Mouse (Mus musculus) embryonic facial prominence, embryonic 10.5 days (tissue): Measurements from ENCODE around the gene Mip. TPM values are rescaled to one million over a fixed set of nuclear protein-coding genes. Genes with fewer than 3 reads are reported as not detected.
"Not testable (repeated sequence)": the region's sequence is repeated elsewhere in the genome, so short reads cannot be mapped to it uniquely, and the experiment has no call there.

ENCODE experiments used
- DNase-seq: peaks from one replicate; pipeline ENCODE4 v3.0.0-alpha.2; 2017; ENCODE audit warnings: low spot score
- H3K27ac ChIP-seq: fragments of 300-500 bp; sonication (generic); replicated peaks from 2 replicates; pipeline ENCODE4 v1.5.1; 2016; ENCODE audit warnings: mild to moderate bottlenecking
- H3K27me3 ChIP-seq: fragments of 300-500 bp; sonication (generic); replicated peaks from 2 replicates; pipeline ENCODE4 v1.6.1; 2016; ENCODE audit warnings: low read depth, mild to moderate bottlenecking; ENCODE audit not compliant: poor library complexity, severe bottlenecking
- H3K36me3 ChIP-seq: fragments of 300-500 bp; sonication (generic); replicated peaks from 2 replicates; pipeline ENCODE4 v1.6.1; 2016; ENCODE audit warnings: mild to moderate bottlenecking, moderate library complexity
- H3K4me1 ChIP-seq: fragments of 300-500 bp; sonication (generic); 2 replicates; pipeline ENCODE4 v1.6.1; 2016
- H3K4me3 ChIP-seq: fragments of 300-500 bp; sonication (generic); 2 replicates; pipeline ENCODE4 v1.5.1; 2016; ENCODE audit warnings: mild to moderate bottlenecking, moderate library complexity
- H3K9me3 ChIP-seq: fragments of 300-500 bp; sonication (generic); 2 replicates; pipeline ENCODE4 v1.6.1; 2016; ENCODE audit warnings: mild to moderate bottlenecking
- WGBS: fragments of 180-500 bp; shearing (Covaris S2); methylation state at CpG from one replicate; pipeline ENCODE4 v1.1.7; 2016; 5-methylcytosine and 5-hydroxymethylcytosine counted together
- polyA plus RNA-seq: library from polyadenylated mRNA; unstranded; fragments of >200 nt; fragmentation: Nextera tagmentation; extraction: Ambion mirVana; gene quantifications from 2 replicates; pipeline ENCODE4 v1.2.1, GENCODE M21; 2016

The Mip gene
- not detected in 2 replicates for polyA plus RNA-seq

GRCm38 (mm10) chr10:128225538-128225937 lies at the start of gene Mip:
Mip (plus strand) TSS chr10:128225838.
- no peaks in the 10 kb centered on the region for H3K9me3 ChIP-seq
- no peak for DNase-seq
- peak within 1 kb of the TSS; percentile 59 for H3K27ac ChIP-seq
- H3K36me3 ChIP-seq, result no peaks in the 10 kb centered on the region
- 39% methylated on average over 4 of the region's 4 CpGs for WGBS
- H3K4me3 ChIP-seq, result peak within 1 kb of the TSS; percentile 29; the same call in 1 of the 2 replicates
- H3K27me3 ChIP-seq, result no peaks in the 10 kb centered on the region
- peaks cover 31% of the 10 kb centered on the region for H3K4me1 ChIP-seq

DNA sequence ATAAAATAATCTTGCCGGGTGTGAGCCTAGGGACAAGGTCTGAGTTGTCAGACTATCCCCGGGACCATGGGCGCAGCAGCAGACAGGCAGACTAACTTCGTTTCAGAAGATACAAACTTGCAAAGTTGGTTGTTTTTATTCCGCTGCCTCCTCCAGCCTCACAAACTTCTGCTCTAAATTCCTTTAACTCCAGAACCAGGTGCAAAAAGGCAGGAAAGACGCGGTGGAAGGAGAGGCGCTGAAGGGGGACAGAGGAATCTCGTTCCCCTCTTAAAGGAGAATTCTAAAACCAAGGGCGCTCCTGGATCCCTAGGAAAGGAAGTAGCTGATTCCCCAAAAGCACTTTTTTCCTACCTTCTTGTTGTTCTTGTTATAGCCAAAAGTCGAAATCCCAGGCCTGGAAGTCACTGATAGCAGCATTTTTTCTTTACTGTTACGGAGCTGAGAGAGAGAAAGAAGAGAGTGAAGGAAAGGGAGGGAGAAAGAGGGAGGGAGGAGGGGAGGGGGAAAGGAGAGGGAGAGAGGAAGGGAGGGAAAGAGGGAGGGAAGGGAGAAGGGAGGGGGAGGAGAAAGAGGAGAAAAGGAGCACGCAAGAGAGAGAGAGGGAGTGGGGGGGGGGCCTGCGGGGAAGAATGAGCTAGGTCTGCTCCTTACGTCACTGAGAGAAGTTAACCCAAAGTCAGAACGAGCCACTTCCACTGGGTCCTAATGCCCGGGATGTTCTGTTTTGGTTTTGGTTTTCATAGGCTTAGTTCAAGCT lies 49.5 kb upstream of the Mip start:
- peak; percentile 91 for DNase-seq
- peak overlapping the region; percentile 74 for H3K4me3 ChIP-seq
- H3K9me3 ChIP-seq, result no peaks in the 10 kb centered on the region
- WGBS, result under 1% methylated on average over 17 of the region's 17 CpGs
- no peaks in the 10 kb centered on the region for H3K27me3 ChIP-seq
- H3K4me1 ChIP-seq, result peaks cover 42% of the 10 kb centered on the region
- no peaks in the 10 kb centered on the region for H3K36me3 ChIP-seq
- peak overlapping the region; percentile 89 for H3K27ac ChIP-seq

DNA sequence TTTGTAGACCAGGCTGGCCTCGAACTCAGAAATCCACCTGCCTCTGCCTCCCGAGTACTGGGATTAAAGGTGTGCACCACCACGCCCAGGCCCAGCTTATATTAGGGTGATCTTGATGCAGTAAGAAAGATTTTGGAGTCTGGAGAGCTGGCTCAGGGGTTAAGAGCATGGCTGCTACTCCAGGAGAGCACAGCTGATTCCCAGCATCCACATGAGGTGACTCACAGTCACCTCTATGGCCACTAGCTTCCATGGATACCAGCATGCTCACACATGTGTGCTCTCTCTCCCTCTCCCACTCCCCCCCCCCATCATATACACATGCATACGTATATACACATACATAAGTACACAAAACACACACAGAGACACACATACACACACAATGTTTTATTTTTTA lies 48.3 kb upstream of the Mip start:
- peaks cover 42% of the 10 kb centered on the region for H3K4me1 ChIP-seq
- DNase-seq, result no peak
- H3K36me3 ChIP-seq, result no peaks in the 10 kb centered on the region
- H3K27ac ChIP-seq, result no peak overlapping the region
- no peaks in the 10 kb centered on the region for H3K9me3 ChIP-seq
- no peak overlapping the region for H3K4me3 ChIP-seq
- H3K27me3 ChIP-seq, result no peaks in the 10 kb centered on the region
- 84% methylated on average over 4 of the region's 4 CpGs for WGBS

DNA sequence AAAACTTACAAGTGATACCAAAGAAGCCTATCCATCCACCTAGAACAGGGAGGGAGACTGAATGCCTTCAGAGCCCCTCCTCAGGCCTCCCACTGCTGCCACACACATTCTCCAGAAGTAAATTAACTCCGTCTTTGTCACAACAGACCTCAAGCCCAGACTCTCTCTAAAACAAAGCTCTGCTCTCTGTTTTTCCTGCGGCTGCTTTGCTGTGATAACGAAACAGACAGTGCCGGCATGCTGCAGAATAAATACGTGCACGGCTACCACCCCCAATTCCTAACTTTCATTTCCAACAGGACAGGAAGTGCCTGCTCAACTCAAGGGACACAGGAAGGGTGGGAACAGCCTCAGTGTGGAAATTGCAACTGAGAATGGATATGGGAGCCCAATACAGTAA lies 45.6 kb upstream of the Mip start, which contains the start of gene Rbms2:
Rbms2 (minus strand) TSS at position 309 of the 400 bp plus-strand sequence.
- 2% methylated on average over 6 of the region's 6 CpGs for WGBS
- peak; percentile 15 for DNase-seq
- Histone ChIP-seq H3K27ac (peak within 1 kb of the TSS; percentile 79), H3K9me3 (no peaks in the 10 kb centered on the region), H3K4me3 (peak within 1 kb of the TSS; percentile 41), H3K36me3 (no peaks in the 10 kb centered on the region), H3K27me3 (no peaks in the 10 kb centered on the region), H3K4me1 (peaks cover 25% of the 10 kb centered on the region)

DNA sequence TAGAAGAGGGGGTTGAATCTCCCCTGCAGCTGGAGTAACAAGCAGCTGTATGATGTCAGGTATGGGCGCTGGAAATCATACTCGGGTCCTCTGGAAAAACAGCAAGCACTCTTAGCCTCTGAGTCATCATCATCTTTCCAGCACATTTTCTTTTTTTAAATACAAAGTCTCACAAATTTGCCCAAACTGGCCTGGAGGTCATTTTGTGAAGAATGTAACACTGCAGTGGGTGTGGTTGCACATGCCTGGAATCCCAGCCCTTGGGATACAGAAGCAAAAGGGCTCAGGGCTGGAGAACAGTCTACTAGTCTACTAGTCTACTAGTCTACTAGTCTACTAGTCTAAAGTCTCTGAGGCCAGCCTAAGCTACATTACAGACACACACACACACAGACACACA lies 41.3 kb upstream of the Mip start:
- Histone ChIP-seq H3K4me1 (peaks cover 12% of the 10 kb centered on the region), H3K4me3 (no peak overlapping the region), H3K27me3 (no peaks in the 10 kb centered on the region), H3K36me3 (no peaks in the 10 kb centered on the region), H3K27ac (no peak overlapping the region), H3K9me3 (no peaks in the 10 kb centered on the region)
- WGBS, result 90% methylated on average over 2 of the region's 2 CpGs
- DNase-seq, result no peak

GRCm38 (mm10) chr10:128185277-128185940 lies 40.2 kb upstream of the Mip start:
- WGBS, result 81% methylated on average over 6 of the region's 6 CpGs

GRCm38 (mm10) chr10:128185959-128186358 lies 39.7 kb upstream of the Mip start:
- H3K27me3 ChIP-seq, result no peaks in the 10 kb centered on the region
- H3K36me3 ChIP-seq, result no peaks in the 10 kb centered on the region
- WGBS, result 53% methylated on average over 2 of the region's 2 CpGs
- H3K27ac ChIP-seq, result no peak overlapping the region
- no peaks in the 10 kb centered on the region for H3K9me3 ChIP-seq
- H3K4me3 ChIP-seq, result no peak overlapping the region
- H3K4me1 ChIP-seq, result no peaks in the 10 kb centered on the region
- peak; percentile 90 for DNase-seq

More at GRCm38 (mm10) chr10:128185277-128185940, 40.2 kb upstream of the Mip start:
- no peak for DNase-seq
- Histone ChIP-seq H3K4me1 (peaks cover under 1% of the 10 kb centered on the region; the same call in 1 of the 2 replicates), H3K9me3 (no peaks in the 10 kb centered on the region), H3K27ac (no peak overlapping the region), H3K27me3 (no peaks in the 10 kb centered on the region), H3K4me3 (no peak overlapping the region), H3K36me3 (no peaks in the 10 kb centered on the region)

DNA sequence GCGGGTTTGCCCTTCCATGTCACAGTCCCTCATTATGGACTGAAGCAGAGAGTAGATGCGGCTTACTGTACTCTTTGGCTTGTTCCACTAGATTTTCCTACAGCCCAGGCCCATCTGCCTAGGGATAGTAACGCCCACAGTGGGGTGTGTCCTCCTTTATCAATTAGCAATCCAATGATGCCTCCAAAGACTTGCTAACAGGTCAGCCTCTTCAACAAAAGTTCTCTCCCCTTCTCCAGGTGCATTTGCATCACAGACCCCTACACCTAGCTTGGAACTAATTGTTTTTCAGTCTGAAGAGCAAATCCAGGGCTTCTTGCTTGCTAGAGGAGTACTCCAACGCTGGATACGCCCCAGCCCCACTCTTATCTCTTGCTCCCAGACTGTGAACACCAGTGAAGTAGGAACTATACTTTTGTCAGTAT lies 38.4 kb upstream of the Mip start:
- no peaks in the 10 kb centered on the region for H3K9me3 ChIP-seq
- H3K4me1 ChIP-seq, result no peaks in the 10 kb centered on the region
- no peaks in the 10 kb centered on the region for H3K27me3 ChIP-seq
- no peak overlapping the region for H3K4me3 ChIP-seq
- no peaks in the 10 kb centered on the region for H3K36me3 ChIP-seq
- H3K27ac ChIP-seq, result no peak overlapping the region
- DNase-seq, result no peak
- WGBS, result 65% methylated on average over 5 of the region's 5 CpGs

DNA sequence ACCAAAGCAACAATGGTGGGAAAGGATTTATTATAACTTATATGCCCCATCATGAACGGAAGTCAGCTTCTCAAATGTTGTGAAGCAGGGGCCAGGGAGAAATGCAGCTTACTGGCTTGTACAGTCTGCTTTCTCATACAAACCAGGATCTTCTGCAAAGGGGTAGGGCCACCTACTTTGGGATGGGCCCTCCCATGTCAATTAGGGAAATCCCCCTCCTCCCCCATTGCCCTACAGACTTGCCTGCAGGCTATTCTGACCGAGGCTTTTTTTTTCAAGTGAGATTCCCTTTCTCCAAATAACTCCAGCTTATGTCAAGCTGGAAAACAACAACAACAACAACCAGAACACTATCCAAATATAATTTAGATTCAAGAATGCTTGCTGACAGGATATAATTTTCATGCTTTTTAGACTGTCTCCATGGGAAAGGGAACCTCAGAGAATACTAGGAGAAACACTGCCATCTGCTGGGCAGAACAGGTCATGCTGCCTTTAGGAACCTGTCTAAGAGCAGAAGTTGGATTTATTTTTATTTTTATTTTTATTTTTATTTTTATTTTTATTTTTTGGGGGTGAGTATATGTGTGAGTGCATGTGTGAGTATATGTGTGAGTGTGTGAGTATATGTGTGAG lies 37.3 kb upstream of the Mip start:
- Histone ChIP-seq H3K4me1 (no peaks in the 10 kb centered on the region), H3K27me3 (peaks cover 6% of the 10 kb centered on the region), H3K9me3 (no peaks in the 10 kb centered on the region), H3K4me3 (no peak overlapping the region), H3K36me3 (no peaks in the 10 kb centered on the region), H3K27ac (no peak overlapping the region)
- peak; percentile 72 for DNase-seq
- 51% methylated on average over 2 of the region's 2 CpGs for WGBS

DNA sequence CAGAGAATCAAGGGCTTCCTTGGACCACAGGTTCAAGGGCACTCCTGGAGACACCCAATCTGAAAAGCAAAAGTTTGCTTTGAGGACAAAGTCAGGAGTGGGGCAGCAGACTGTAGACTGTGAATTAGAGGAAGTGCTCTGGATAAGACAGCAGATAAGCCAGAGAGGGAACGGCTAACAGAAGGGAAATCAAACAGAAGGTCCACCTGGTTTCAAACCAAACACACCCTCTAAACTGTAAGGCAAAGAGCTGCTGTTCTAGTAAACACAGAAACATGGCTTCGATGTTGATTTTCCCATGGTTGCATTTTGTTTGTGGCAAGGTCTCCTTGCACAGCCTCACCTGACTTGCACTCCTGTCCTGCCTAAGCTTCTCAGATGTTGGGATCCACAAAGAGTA lies 34.2 kb upstream of the Mip start:
- no peak overlapping the region for H3K4me3 ChIP-seq
- 78% methylated on average over 2 of the region's 2 CpGs for WGBS
- no peaks in the 10 kb centered on the region for H3K36me3 ChIP-seq
- no peak for DNase-seq
- no peaks in the 10 kb centered on the region for H3K9me3 ChIP-seq
- no peak overlapping the region for H3K27ac ChIP-seq
- peaks cover 29% of the 10 kb centered on the region for H3K27me3 ChIP-seq
- H3K4me1 ChIP-seq, result peaks cover 16% of the 10 kb centered on the region

DNA sequence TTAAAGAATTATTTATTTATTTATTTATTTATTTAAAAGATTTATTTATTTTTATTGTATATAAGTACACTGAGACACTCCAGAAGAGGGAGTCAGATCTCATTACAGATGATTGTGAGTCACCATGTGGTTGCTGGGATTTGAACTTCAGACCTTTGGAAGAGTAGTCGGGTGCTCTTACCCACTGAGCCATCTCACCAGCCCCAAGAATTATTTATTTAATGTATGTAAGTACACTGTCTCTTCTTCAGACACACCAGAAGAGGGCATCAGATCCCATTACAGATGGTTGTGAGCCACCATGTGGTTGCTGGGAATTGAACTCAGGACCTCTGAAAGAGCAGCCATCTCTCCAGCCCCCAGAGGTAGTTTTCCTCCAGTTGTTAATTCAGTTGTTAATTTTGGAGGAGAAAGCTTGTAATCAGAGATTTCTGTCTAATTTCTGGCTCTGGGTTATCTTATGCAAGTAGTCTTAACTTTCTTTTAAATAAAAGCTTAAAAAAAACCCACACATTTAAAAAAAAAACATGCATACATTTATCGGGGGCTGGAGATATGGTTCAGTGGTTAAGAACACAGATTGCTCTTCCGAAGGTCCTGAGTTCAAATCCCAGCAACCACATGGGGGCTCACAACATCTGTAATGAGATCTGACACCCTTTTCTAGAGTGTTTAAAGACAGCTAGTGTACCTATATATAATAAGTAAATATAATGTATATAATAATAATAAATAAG lies 33.4 kb upstream of the Mip start:
- Histone ChIP-seq H3K27me3 (peaks cover 36% of the 10 kb centered on the region), H3K4me1 (peaks cover 16% of the 10 kb centered on the region)
- H3K27ac ChIP-seq, H3K9me3 ChIP-seq, H3K36me3 ChIP-seq, DNase-seq, H3K4me3 ChIP-seq: not testable (repeated sequence)
- 94% methylated on average over 3 of the region's 3 CpGs for WGBS

DNA sequence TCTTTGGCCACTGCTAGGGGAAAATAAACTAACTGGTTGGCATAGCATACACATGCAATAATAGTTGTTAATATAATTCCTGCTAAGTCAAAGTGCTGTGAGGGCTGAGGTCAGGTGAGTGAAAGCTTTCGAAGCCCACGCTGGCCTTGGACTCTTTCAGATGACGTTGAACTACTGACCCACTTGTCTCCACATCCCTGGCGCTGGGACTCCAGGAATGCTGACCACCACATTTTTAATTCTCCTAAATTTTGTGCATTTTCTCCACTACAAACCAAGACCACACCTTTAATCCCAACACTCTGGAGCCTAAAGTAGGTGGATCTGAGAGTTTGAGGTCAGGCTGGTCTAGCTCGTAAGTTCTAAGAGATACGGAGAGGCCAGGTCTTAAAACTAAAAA lies 32.5 kb upstream of the Mip start:
- H3K4me3 ChIP-seq, result no peak overlapping the region; the same call in 1 of the 2 replicates
- H3K27me3 ChIP-seq, result peaks cover 37% of the 10 kb centered on the region
- H3K27ac ChIP-seq, result no peak overlapping the region
- H3K4me1 ChIP-seq, result peaks cover 16% of the 10 kb centered on the region
- H3K36me3 ChIP-seq, result no peaks in the 10 kb centered on the region
- 90% methylated on average over 6 of the region's 6 CpGs for WGBS
- H3K9me3 ChIP-seq, result no peaks in the 10 kb centered on the region
- DNase-seq, result no peak
